Mouse (Mus musculus) spleen, adult 2 months (tissue): ENCODE measurements at regions not wholly inside any gene's neighbourhood (a gene's known extent, or its start where the extent isn't known, plus 50 kb on each side); places are given as distances from the start of the nearest gene placed in this dataset.

ENCODE experiments used
- CTCF ChIP-seq: fragments of 200-500 bp; IDR thresholded peaks from 2 replicates; pipeline ENCODE4 v1.5.1; 2011; ENCODE audit warnings: mild to moderate bottlenecking, inconsistent platforms; ENCODE audit not compliant: insufficient read depth, insufficient read length, insufficient replicate concordance; ENCODE audit errors: extremely low read depth
- POLR2A ChIP-seq: fragments of 200-500 bp; IDR thresholded peaks from 2 replicates; pipeline ENCODE4 v1.6.1; 2011; ENCODE audit warnings: low read depth, low read length, inconsistent platforms

- TF ChIP-seq CTCF = no peak
- no peak for TF ChIP-seq POLR2A
These were observed 419.2 kb downstream of the Gm11232 start for GRCm38 (mm10) chr4:71338582-71338981.
